Mouse (Mus musculus) heart, adult 2 months (tissue): Measurements from ENCODE around the gene Mpped2. TPM values are rescaled to one million over a fixed set of nuclear protein-coding genes. Genes with fewer than 3 reads are reported as not detected.

Experiments used
- DNase-seq, 2 experiments: peaks; one replicate each; pipeline ENCODE4 v3.0.0; 2021
- H3K27ac ChIP-seq: fragments of 200-600 bp; 2 replicates; pipeline ENCODE4 v1.8.1; 2022
- H3K27me3 ChIP-seq: fragments of 200-500 bp; 2 replicates; pipeline ENCODE4 v1.6.1; 2012; ENCODE audit warnings: mild to moderate bottlenecking, low read length, inconsistent platforms, mixed read lengths; ENCODE audit not compliant: control insufficient read depth, insufficient read depth
- H3K36me3 ChIP-seq: fragments of 200-500 bp; 2 replicates; pipeline ENCODE4 v1.6.1; 2012; ENCODE audit warnings: low read length, inconsistent platforms; ENCODE audit not compliant: control insufficient read depth, insufficient read depth
- H3K4me1 ChIP-seq: fragments of 200-500 bp; 2 replicates; pipeline ENCODE4 v1.6.1; 2011; ENCODE audit warnings: low read length; ENCODE audit not compliant: control insufficient read depth, insufficient read depth
- H3K4me3 ChIP-seq: fragments of 200-600 bp; 2 replicates; pipeline ENCODE4 v1.8.1; 2022
- H3K79me2 ChIP-seq: fragments of 200-500 bp; replicated peaks from 2 replicates; pipeline ENCODE4 v1.6.1; 2012; ENCODE audit warnings: mild to moderate bottlenecking, inconsistent platforms, low read length, moderate library complexity, mixed read lengths; ENCODE audit not compliant: control insufficient read depth, insufficient read depth
- H3K9ac ChIP-seq: fragments of 200-500 bp; 2 replicates; pipeline ENCODE4 v1.6.1; 2012; ENCODE audit warnings: low read depth, mild to moderate bottlenecking, control low read depth, inconsistent platforms, low read length, mixed read lengths
- CTCF ChIP-seq: fragments of 200-600 bp; IDR thresholded peaks from 2 replicates; pipeline ENCODE4 v1.8.1; 2022; ENCODE audit warnings: antibody characterized with exemption, mild to moderate bottlenecking, moderate library complexity
- EP300 ChIP-seq: fragments of 200-500 bp; IDR thresholded peaks from 2 replicates; pipeline ENCODE4 v1.6.1; 2011; ENCODE audit warnings: low read depth, low read length, control low read depth; ENCODE audit not compliant: insufficient read depth
- POLR2A ChIP-seq: fragments of 200-500 bp; IDR thresholded peaks from 2 replicates; pipeline ENCODE4 v1.6.1; 2011; ENCODE audit warnings: mild to moderate bottlenecking, low read depth, low read length, control low read depth; ENCODE audit not compliant: insufficient read depth
- WGBS: fragments of 180-500 bp; shearing (Covaris S2); methylation state at CpG from one replicate; pipeline ENCODE4 v1.1.7; 2018; 5-methylcytosine and 5-hydroxymethylcytosine counted together
- intact Hi-C: fragments of 180-260 bp; cut with DNase I; formaldehyde crosslinking; loops from one replicate; pipeline ENCODE4 v1.15.1; 2025
- polyA plus RNA-seq: library from polyadenylated mRNA; depleted of rRNA; stranded (reverse); fragments of >200 nt; gene quantifications from 2 replicates; pipeline ENCODE4 v1.2.3, GENCODE M21; 2012
- total RNA-seq, 2 experiments: library from RNA; stranded (reverse); gene quantifications; 2 replicates each; pipeline ENCODE4 v1.2.3; 2021

The Mpped2 gene
- total and polyA plus RNA-seq, 3 experiments: 8.0 to 23.7 (median 20.7) TPM

DNA sequence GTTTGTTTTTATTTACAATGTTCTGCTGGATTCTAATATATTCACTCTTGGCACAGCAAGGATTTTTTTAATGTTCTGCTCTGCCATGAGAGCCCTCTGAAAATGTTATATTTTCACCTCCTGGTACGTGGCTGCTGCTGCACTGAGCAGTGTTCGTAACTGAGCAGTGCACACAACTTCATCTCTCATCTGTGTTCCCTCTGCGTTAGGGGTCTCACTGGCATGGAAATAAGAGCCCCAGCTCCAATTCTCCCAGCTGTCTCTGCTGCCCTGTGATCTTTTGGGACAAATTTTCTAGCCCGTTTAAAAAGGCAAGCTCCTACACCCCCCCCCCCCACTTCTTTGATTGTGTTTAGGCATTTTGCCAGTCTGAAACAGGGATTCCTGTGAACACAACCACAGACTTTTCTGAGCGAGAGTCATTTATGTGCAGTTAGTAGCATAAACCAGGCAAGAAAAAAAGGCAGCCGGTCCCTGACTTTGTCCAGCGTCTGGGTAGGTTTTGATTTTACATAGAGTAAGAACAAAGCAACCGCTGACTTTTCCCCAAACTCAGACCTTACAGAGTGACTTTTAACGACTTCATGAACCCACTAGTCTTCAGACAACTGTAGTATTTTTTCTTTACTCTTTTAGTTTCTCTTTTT, 9.8 kb upstream of the Mpped2 start:
- H3K9ac ChIP-seq: no peak overlapping the region
- H3K79me2 ChIP-seq: no peaks in the 10 kb centered on the region
- H3K4me3 ChIP-seq: no peak overlapping the region
- intact Hi-C loops: no loop called here
- 50% methylated on average over 9 of the region's 9 CpGs for WGBS
- H3K27ac ChIP-seq: no peak overlapping the region
- TF ChIP-seq EP300: no peak
- no peak for TF ChIP-seq CTCF
- no peak for TF ChIP-seq POLR2A
- H3K27me3 ChIP-seq: no peaks in the 10 kb centered on the region
- H3K4me1 ChIP-seq: no peaks in the 10 kb centered on the region
- DNase-seq: no peak
- H3K36me3 ChIP-seq: no peaks in the 10 kb centered on the region

DNA sequence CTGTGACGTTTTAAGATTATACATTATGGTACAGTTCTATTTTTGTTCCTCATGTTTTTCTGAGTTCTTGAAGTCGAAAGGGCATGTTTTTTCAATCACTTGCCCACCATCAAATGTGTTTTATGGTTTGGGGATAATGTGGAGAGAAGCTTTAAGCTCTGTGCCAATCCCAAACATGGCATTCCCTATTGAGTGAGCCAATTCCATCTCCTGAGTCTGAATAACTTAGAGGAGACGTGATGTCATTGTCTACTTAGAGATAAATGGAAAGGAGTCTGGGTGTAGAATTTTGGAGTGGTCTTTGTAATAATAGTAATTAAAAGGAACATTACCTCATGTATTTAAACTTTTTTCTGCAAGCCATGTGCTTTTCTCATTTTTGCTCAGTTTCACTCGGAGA, 9.2 kb upstream of the Mpped2 start:
- Histone ChIP-seq H3K27ac (no peak overlapping the region), H3K4me3 (no peak overlapping the region)

DNA sequence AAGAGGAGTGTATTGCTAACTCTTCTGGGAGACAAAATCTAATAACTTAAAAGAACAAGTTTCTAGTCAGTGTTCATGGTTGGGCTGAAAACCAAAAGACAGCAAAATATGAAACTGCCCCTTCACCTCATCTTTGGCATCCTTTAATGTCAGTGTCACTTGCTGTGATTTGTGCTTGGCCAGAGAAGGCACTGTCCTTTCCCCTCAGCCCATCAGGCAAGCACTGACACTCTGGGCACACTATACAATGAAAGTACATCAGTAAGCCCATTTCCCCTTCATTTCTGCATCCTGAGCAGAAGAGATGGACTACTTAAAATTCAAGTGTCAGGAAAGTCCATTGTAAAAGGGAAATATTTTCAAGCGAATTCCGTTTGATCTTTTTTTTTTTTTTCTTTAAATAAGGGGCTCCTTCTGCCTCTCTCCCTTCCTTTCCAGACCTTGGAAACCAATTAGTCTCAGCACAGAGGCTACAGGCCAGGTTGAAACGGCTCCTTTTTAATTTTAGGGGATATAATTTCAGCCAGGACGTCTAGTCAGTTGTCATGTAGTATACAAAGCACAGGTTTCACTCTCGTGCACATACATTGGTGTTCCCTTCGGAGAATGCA, 1.2 kb upstream of the Mpped2 start:
- no peak for DNase-seq
- no peaks in the 10 kb centered on the region for H3K36me3 ChIP-seq
- H3K27ac ChIP-seq: no peak overlapping the region
- no peaks in the 10 kb centered on the region for H3K27me3 ChIP-seq
- H3K79me2 ChIP-seq: no peaks in the 10 kb centered on the region
- no peak overlapping the region for H3K4me3 ChIP-seq
- 53% methylated on average over 6 of the region's 6 CpGs for WGBS
- TF ChIP-seq EP300: no peak
- TF ChIP-seq CTCF: no peak
- no peak for TF ChIP-seq POLR2A
- no peaks in the 10 kb centered on the region for H3K4me1 ChIP-seq
- intact Hi-C loops: loop anchor here (5.0 to 10.0 kb wide), 2 partner anchors 153 to 265 kb away; no protein-coding TSS in a partner anchor
- no peak overlapping the region for H3K9ac ChIP-seq

More for the DNA sequence above, 9.2 kb upstream of the Mpped2 start:
- intact Hi-C loops: no loop called here
- no peaks in the 10 kb centered on the region for H3K4me1 ChIP-seq
- H3K9ac ChIP-seq: no peak overlapping the region
- WGBS: 65% methylated on average over 4 of the region's 4 CpGs
- H3K27me3 ChIP-seq: no peaks in the 10 kb centered on the region
- no peaks in the 10 kb centered on the region for H3K79me2 ChIP-seq
- TF ChIP-seq EP300 (no peak), POLR2A (no peak), CTCF (no peak)
- no peak for DNase-seq
- H3K36me3 ChIP-seq: no peaks in the 10 kb centered on the region

DNA sequence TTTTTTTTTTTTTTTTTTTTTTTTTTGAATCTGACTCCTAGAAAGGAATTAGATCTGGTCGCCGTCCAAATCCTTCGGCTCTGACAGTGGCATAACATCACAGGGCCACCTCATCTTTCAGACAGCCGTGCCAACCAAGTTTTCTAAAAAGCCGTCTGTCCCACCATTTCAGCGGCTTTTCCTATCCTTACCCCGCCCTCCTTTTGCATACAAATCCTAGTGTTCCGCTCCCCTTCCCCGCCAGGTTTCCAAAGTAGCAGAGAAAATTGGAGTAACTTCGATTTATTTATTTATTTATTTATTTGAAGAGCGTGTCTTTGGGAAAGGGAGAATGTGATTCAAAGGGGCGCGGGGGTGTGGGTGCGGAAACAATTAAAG, 675 bp upstream of the Mpped2 start:
- no peaks in the 10 kb centered on the region for H3K4me1 ChIP-seq
- no peaks in the 10 kb centered on the region for H3K79me2 ChIP-seq
- no peak overlapping the region for H3K27ac ChIP-seq
- intact Hi-C loops: loop anchor here (5.0 to 10.0 kb wide), 2 partner anchors 152 to 265 kb away; no protein-coding TSS in a partner anchor
- H3K27me3 ChIP-seq: no peaks in the 10 kb centered on the region
- WGBS: 30% methylated on average over 14 of the region's 14 CpGs
- no peak overlapping the region for H3K9ac ChIP-seq
- H3K4me3 ChIP-seq: peak overlapping the region; percentile 84
- H3K36me3 ChIP-seq: no peaks in the 10 kb centered on the region
- no peak for DNase-seq
- no peak for TF ChIP-seq EP300
- no peak for TF ChIP-seq CTCF
- TF ChIP-seq POLR2A: no peak

DNA sequence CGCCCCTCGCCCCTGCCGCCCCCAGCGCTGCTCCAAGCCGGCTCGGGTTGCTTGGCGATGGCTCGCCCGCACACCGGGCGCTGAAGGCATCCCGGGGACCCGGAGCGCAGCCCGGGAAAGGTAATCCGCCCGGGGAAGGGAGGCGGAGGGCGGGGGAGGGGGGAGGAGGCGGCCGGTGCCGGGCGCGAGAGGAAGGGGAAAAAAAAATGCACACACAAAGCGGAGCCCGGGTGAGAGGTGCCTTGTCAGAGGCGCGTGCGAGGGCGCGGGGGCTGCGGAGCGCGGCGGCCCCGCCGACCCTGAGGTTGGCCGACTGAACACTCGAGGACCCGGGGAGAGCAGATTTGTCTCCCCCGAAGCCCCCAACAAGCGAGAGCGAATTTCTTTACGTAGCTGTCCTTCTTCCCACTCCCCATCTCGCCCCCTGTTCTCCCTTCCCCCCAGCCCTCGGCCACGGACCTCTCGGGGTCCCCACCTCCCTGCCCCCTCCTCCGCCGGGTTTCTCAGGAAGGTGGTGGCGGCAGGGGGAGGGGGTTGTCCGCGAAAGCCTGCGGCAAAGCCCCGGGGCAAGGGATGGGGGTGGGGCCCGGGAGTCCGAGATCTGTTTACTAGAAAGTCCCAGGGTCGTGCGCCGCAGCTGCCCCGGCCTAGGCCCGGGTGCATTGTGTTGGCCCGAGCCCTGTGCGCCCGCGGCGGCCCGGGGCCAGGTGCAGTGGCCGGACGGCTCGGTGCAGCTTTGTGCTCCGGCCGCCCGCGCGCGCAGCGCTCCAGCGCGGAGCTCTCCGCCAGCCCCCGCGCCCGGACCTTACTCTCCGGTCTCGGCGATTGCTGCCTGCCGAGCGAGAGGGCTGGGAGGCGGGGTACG, 865 bp downstream of the Mpped2 start:
- DNase-seq: peak; percentile 63 to 69
- no peak for TF ChIP-seq CTCF
- no peak for TF ChIP-seq EP300
- TF ChIP-seq POLR2A: no peak
- intact Hi-C loops: loop anchor here (2.0 to 10.0 kb wide), 3 partner anchors 41 to 263 kb away; no protein-coding TSS in a partner anchor
- Histone ChIP-seq H3K36me3 (no peaks in the 10 kb centered on the region), H3K4me1 (no peaks in the 10 kb centered on the region), H3K9ac (peak overlapping the region; percentile 89), H3K27me3 (no peaks in the 10 kb centered on the region), H3K4me3 (peak overlapping the region; percentile 84), H3K79me2 (no peaks in the 10 kb centered on the region), H3K27ac (peak overlapping the region; percentile 90)
- under 1% methylated on average over 86 of the region's 91 CpGs for WGBS
